Mouse (Mus musculus) cortical plate, adult 2 months (tissue): ENCODE results near the gene Hpcal1.

ENCODE experiments used
- CTCF ChIP-seq: fragments of 200-500 bp; IDR thresholded peaks from 2 replicates; pipeline ENCODE4 v1.5.1; 2011; ENCODE audit warnings: mild to moderate bottlenecking, control low read depth, low read length; ENCODE audit not compliant: insufficient read depth; ENCODE audit errors: extremely low read depth
- POLR2A ChIP-seq: fragments of 200-500 bp; IDR thresholded peaks from 2 replicates; pipeline ENCODE4 v1.6.1; 2011; ENCODE audit warnings: mild to moderate bottlenecking, low read length, control low read depth; ENCODE audit not compliant: insufficient read depth; ENCODE audit errors: extremely low read depth

- no peak for TF ChIP-seq CTCF
- no peak for TF ChIP-seq POLR2A
These were observed 56.1 kb downstream of the Hpcal1 start for GRCm38 (mm10) chr12:17746725-17747124.
